Mouse (Mus musculus) megakaryocyte, embryonic 14.5 days (primary cell): ENCODE data around the gene B130006D01Rik. TPM values are rescaled to one million over a fixed set of nuclear protein-coding genes. Genes with fewer than 3 reads are reported as not detected.
A peak's percentile ranks its signal among the peaks of the same experiment; 100 is the strongest.

Experiments
- H3K27me3 ChIP-seq: replicated peaks from 2 replicates; pipeline ENCODE3; 2012; ENCODE audit warnings: inconsistent platforms
- H3K36me3 ChIP-seq: replicated peaks from 2 replicates; pipeline ENCODE3; 2012; ENCODE audit warnings: low read length, inconsistent platforms, mixed read lengths
- H3K4me1 ChIP-seq: 2 replicates; pipeline ENCODE4 v1.6.1; 2012; ENCODE audit warnings: inconsistent platforms
- H3K4me3 ChIP-seq: replicated peaks from 2 replicates; pipeline ENCODE3; 2012; ENCODE audit warnings: moderate library complexity, mild to moderate bottlenecking, inconsistent platforms
- H3K9me3 ChIP-seq: 2 replicates; pipeline ENCODE4 v1.6.1; 2012; ENCODE audit warnings: inconsistent platforms
- FLI1 ChIP-seq: IDR thresholded peaks from 2 replicates; pipeline ENCODE4 v1.6.1; 2012; ENCODE audit warnings: low read length, inconsistent platforms, mixed read lengths
- GATA1 ChIP-seq: IDR thresholded peaks from 3 replicates; pipeline ENCODE4 v1.6.1; 2012; ENCODE audit warnings: mixed read lengths, low read length, inconsistent platforms, borderline replicate concordance
- polyA plus RNA-seq: library from polyadenylated mRNA; stranded (reverse); fragments of >175 nt; gene quantifications from 2 replicates; pipeline ENCODE4 v1.2.3, GENCODE M21; 2012; ENCODE audit warnings: low replicate concordance; ENCODE audit not compliant: insufficient read depth

B130006D01Rik gene
- polyA plus RNA-seq, 1 experiment: not detected

- Histone ChIP-seq H3K4me3 (peak overlapping the region; percentile 85), H3K4me1 (peaks cover 58% of the 10 kb centered on the region)
Measured at GRCm38 (mm10) chr11:95689544-95689943, 33.8 kb upstream of the B130006D01Rik start.

GRCm38 (mm10) chr11:95698541-95698940, 24.8 kb upstream of the B130006D01Rik start:
- H3K4me3 ChIP-seq: no peak overlapping the region
- peaks cover 1% of the 10 kb centered on the region; the same call in 1 of the 2 replicates for H3K4me1 ChIP-seq
- peaks cover 81% of the 10 kb centered on the region for H3K27me3 ChIP-seq
- TF ChIP-seq FLI1 (no peak), GATA1 (no peak)
- no peaks in the 10 kb centered on the region for H3K36me3 ChIP-seq
- H3K9me3 ChIP-seq: peaks cover 8% of the 10 kb centered on the region

More at GRCm38 (mm10) chr11:95689544-95689943, 33.8 kb upstream of the B130006D01Rik start:
- Histone ChIP-seq H3K27me3 (peaks cover 87% of the 10 kb centered on the region), H3K36me3 (no peaks in the 10 kb centered on the region), H3K9me3 (no peaks in the 10 kb centered on the region)
- TF ChIP-seq GATA1 (no peak), FLI1 (no peak)

GRCm38 (mm10) chr11:95700778-95701739, 22.3 kb upstream of the B130006D01Rik start:
- TF ChIP-seq FLI1: no peak
- no peak for TF ChIP-seq GATA1
- H3K9me3 ChIP-seq: peaks cover 8% of the 10 kb centered on the region
- no peaks in the 10 kb centered on the region for H3K36me3 ChIP-seq
- peaks cover 9% of the 10 kb centered on the region; the same call in 1 of the 2 replicates for H3K4me1 ChIP-seq
- peaks cover 79% of the 10 kb centered on the region for H3K27me3 ChIP-seq
- H3K4me3 ChIP-seq: no peak overlapping the region

- Histone ChIP-seq H3K4me3 (no peak overlapping the region), H3K9me3 (peaks cover 8% of the 10 kb centered on the region), H3K36me3 (no peaks in the 10 kb centered on the region), H3K27me3 (peaks cover 56% of the 10 kb centered on the region), H3K4me1 (peaks cover 26% of the 10 kb centered on the region)
- no peak for TF ChIP-seq GATA1
- TF ChIP-seq FLI1: no peak
Measured at GRCm38 (mm10) chr11:95704032-95704969, 19.1 kb upstream of the B130006D01Rik start.

- peaks cover 8% of the 10 kb centered on the region for H3K9me3 ChIP-seq
- peaks cover 26% of the 10 kb centered on the region for H3K4me1 ChIP-seq
- TF ChIP-seq FLI1: no peak
- no peak for TF ChIP-seq GATA1
Measured at GRCm38 (mm10) chr11:95704970-95705330, 18.4 kb upstream of the B130006D01Rik start.

DNA sequence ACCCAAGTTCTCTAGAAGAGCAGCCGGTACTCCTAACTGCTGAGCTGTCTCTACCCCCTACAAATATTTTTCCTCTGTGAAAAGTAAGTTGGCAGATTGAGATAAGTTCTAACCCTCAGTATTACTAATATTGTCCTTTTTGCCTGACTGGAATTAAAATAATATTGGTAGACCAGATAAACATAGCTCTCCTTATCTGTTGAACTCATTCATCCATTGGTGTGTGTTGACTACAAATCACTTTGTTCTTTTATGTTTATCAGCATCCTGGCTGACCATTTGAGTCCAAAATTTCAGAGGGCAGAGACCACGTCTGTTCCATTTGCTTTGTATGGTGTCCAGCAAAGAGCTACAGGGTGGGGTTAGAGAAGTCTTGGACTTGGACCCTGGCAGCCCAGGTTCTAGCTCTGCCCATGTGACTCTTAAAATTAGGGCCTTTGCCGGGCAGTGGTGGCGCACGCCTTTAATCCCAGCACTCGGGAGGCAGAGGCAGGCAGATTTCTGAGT, 13.8 kb upstream of the B130006D01Rik start:
- no peaks in the 10 kb centered on the region for H3K9me3 ChIP-seq
- H3K4me1 ChIP-seq: peaks cover 44% of the 10 kb centered on the region

More at GRCm38 (mm10) chr11:95704970-95705330, 18.4 kb upstream of the B130006D01Rik start:
- Histone ChIP-seq H3K27me3 (peaks cover 50% of the 10 kb centered on the region), H3K4me3 (no peak overlapping the region), H3K36me3 (no peaks in the 10 kb centered on the region)

GRCm38 (mm10) chr11:95710478-95710877, 12.9 kb upstream of the B130006D01Rik start:
- H3K4me3 ChIP-seq: no peak overlapping the region
- TF ChIP-seq FLI1: no peak
- no peak for TF ChIP-seq GATA1

More for the DNA sequence above, 13.8 kb upstream of the B130006D01Rik start:
- Histone ChIP-seq H3K36me3 (no peaks in the 10 kb centered on the region), H3K4me3 (no peak overlapping the region), H3K27me3 (peaks cover 17% of the 10 kb centered on the region)
- TF ChIP-seq GATA1 (no peak), FLI1 (no peak)

DNA sequence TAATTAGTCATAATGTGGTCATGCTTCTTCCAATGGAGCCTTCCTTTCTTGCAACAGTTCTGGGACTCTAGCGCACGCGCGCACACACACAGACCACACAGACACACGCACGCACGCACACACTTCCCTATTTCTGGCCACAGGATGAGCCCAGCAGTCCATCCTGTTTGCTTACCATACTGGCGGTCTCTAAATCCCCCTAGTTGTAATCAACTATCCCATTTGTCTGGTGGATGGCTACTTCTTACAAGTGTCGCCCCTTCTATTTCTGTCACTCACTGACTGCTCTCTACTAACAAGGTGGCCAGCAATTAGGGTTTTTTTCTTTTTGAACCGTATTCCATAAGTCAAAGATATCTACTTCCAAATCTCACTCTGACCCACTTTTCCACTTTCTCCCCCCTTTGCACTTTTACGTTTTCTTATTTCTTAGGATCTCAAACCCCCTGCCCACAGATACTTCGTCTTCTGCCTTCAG, 11.3 kb upstream of the B130006D01Rik start:
- no peaks in the 10 kb centered on the region for H3K36me3 ChIP-seq
- H3K4me1 ChIP-seq: peaks cover 56% of the 10 kb centered on the region
- TF ChIP-seq FLI1 (no peak), GATA1 (no peak)
- H3K4me3 ChIP-seq: peak overlapping the region; percentile 99
- no peaks in the 10 kb centered on the region for H3K9me3 ChIP-seq
- H3K27me3 ChIP-seq: peaks cover under 1% of the 10 kb centered on the region

More at GRCm38 (mm10) chr11:95710478-95710877, 12.9 kb upstream of the B130006D01Rik start:
- peaks cover 11% of the 10 kb centered on the region for H3K27me3 ChIP-seq
- H3K9me3 ChIP-seq: no peaks in the 10 kb centered on the region
- H3K4me1 ChIP-seq: peaks cover 51% of the 10 kb centered on the region
- no peaks in the 10 kb centered on the region for H3K36me3 ChIP-seq
